Mouse (Mus musculus) lung, adult 2 months (tissue): Measurements from ENCODE around the gene Nt5c3b.

ENCODE experiments used
- CTCF ChIP-seq: fragments of 200-500 bp; IDR thresholded peaks from 2 replicates; pipeline ENCODE4 v1.5.1; 2011; ENCODE audit warnings: mild to moderate bottlenecking, low read length, control low read depth; ENCODE audit not compliant: insufficient read depth
- POLR2A ChIP-seq: fragments of 200-500 bp; IDR thresholded peaks from 2 replicates; pipeline ENCODE4 v1.6.1; 2011; ENCODE audit warnings: low read depth, mild to moderate bottlenecking, control low read depth, low read length, borderline replicate concordance; ENCODE audit errors: extremely low read depth

DNA sequence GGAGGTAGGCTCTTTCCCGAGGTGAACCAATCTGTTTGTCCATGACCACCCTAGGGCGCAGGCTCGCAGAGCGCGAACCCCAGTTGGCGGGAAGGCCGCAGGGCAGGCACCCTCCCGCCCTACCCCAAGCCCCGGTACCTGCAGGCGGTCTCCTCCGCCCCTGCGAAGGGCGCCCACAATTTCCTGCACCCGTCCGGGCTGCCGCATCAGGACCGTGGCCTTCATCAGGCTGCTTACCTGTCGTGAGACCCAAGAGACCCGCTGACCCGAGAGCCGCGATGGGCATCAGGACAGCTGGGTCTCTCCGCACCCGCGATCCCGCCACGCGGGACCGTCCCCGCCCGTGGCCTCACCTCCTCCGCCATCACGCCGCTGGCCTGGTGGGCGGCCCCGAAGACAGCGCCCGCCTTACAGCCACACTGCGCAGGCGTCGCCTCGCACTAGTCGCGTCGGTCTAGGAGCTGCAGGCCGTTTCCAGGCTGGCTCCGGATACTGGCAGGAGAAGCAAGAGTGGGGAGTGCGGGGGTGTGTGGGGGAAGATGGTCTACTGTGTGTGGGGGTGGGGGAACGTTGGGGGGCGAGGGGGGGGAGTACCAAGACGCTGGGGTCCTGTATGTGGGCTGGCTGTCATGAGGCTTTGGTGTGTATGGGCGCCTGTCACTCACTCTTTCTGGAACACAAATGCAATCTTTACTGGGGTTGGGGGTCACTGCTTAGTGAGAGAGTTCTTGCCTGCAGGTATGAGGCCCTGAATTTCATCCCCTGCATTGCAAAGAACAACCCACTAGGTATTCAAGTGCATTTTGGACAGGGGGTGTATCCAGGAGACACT is 701 bp downstream of the Nt5c3b start:
- TF ChIP-seq CTCF (no peak), POLR2A (peak; percentile 90)
